Comparison of ENCODE assay signal across 8 mouse cellular contexts in the genomic region with DNA sequence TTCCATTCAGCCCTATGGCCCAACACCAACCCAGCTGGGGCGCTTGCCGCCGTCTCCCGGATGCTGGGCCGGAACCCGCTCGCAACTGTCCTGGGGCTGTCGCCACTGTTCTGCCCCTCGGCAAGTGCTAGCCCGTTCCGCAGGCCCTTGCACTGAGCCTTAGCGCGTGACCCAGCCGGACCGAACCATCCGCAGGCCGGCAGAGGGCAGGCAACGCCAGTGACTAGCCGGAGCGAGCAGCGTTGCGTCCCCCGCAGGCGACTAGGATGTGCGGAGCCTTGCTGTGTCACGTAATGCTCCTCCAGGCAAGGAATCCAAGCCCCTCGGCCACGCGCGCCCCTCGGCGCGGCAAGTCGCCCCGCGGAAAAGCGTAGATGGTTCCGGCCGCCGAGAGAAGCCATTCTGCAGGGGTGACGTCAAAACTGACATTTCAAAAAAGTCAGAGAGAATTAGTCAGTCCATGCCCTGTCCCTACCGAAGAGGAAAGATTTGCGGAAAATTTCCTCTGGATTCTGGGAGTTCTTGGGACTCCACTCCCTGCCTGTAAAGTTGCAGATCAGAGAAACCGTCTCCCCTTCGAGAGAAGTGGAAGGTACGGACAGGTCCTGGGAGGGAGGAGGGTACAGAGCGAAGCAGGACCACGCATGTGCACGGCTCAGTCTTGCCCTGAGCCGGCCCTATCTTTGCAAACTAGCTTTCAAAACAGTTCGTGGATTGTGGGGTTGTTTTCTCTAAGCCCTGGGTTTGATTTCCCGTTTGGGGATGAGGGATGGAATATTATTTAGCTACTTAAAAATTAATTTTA. TPM values are rescaled to one million over a fixed set of nuclear protein-coding genes. Genes with fewer than 3 reads are reported as not detected.
DNase-seq lines count a peak whose midpoint lies in the region; ATAC-seq lines count a peak whose summit lies in the region.

A gene (minus strand): TSS at position 347 of the 805 bp plus-strand sequence.

- H3K9ac ChIP-seq in hindbrain, embryonic 13.5 days, result peak within 1 kb of the TSS; percentile 90

- peaks cover 29% of the 10 kb centered on the region for H3K36me3 ChIP-seq in hindbrain, embryonic 13.5 days

- H3K4me1 ChIP-seq in hindbrain, embryonic 13.5 days (replicated peaks), result peaks cover 27% of the 10 kb centered on the region

- peak; percentile 98 for ATAC-seq in hindbrain, embryonic 13.5 days (ENCODE audit: low FRiP score)

- peak within 1 kb of the TSS; percentile 89 for H3K4me2 ChIP-seq in hindbrain, embryonic 13.5 days

- WGBS in hindbrain, embryonic 13.5 days, result under 1% methylated on average over 52 of the region's 52 CpGs

- no peaks in the 10 kb centered on the region for H3K27me3 ChIP-seq in hindbrain, embryonic 13.5 days

- H3K4me3 ChIP-seq in hindbrain, embryonic 13.5 days, result peak within 1 kb of the TSS; percentile 86

- no peaks in the 10 kb centered on the region for H3K9me3 ChIP-seq in hindbrain, embryonic 13.5 days

- H3K27ac ChIP-seq in hindbrain, embryonic 13.5 days, result peak within 1 kb of the TSS; percentile 99

- peak; percentile 89 for DNase-seq in NIH3T3 (ENCODE audit: low read depth)
- DNase-seq in cerebellum, postnatal 10 days, result peak; percentile 91 to 93
- DNase-seq in frontal cortex, postnatal 14 days (ENCODE audit: low spot score in 2 of 2), result peak; percentile 73 to 77
- DNase-seq in layer of hippocampus, postnatal 25 days (ENCODE audit: extremely low spot score in 1 of 2, low spot score in 1 of 2), result peak; percentile 73 to 88
- peak; percentile 86 for DNase-seq in lung, postnatal 25 days (ENCODE audit: low spot score)
- DNase-seq in retina, embryonic 14.5 days (ENCODE audit: low spot score), result peak; percentile 87
- DNase-seq in thymus, postnatal 4 days, result peak; percentile 86

RNA-seq across cellular contexts. Expression of the gene that starts here (rescaled TPM):
- polyA plus RNA-seq in hindbrain, embryonic 13.5 days (2015; fragmentation: Nextera tagmentation; extraction: Ambion mirVana), result 39.6 and 41.0 TPM in 2 replicates
- 10 to 100 TPM; 44.8 to 47.1 TPM for total RNA-seq in layer of hippocampus, postnatal 25 days (2021)

Comparison
In these comparisons a context has a peak if more than half of its experiments do, and no peak if none do; other contexts are left out.
1. Peak in every context shown above with its lines: DNase-seq, ATAC-seq, H3K4me3 ChIP-seq and H3K27ac ChIP-seq.